Mouse (Mus musculus) macrophage (primary cell): Measurements from ENCODE around the gene Sap30bp. TPM values are rescaled to one million over a fixed set of nuclear protein-coding genes. Genes with fewer than 3 reads are reported as not detected.

Experiments used
- H3K27ac ChIP-seq: fragments of 350-480 bp; formaldehyde crosslinking; 2 replicates; pipeline ENCODE4 v1.9.0; 2021
- H3K36me3 ChIP-seq: fragments of 350-480 bp; formaldehyde crosslinking; 2 replicates; pipeline ENCODE4 v1.9.0; 2021; ENCODE audit errors: inconsistent target
- H3K4me3 ChIP-seq: fragments of 350-480 bp; formaldehyde crosslinking; 2 replicates; pipeline ENCODE4 v1.9.0; 2021; ENCODE audit errors: inconsistent target
- H3K79me2 ChIP-seq: fragments of 350-480 bp; formaldehyde crosslinking; 2 replicates; pipeline ENCODE4 v1.9.0; 2021; ENCODE audit errors: inconsistent target
- WGBS: methylation state at CpG from one replicate; pipeline ENCODE4 v1.1.7; 2026; ENCODE audit warnings: inconsistent platforms; ENCODE audit not compliant: missing documents; 5-methylcytosine and 5-hydroxymethylcytosine counted together
- polyA plus RNA-seq: library from polyadenylated mRNA; stranded (reverse); fragments of 250-400 nt; gene quantifications from 3 replicates; pipeline ENCODE4 v1.2.4, GENCODE M21; 2018; ENCODE audit warnings: inconsistent platforms

The Sap30bp gene
- polyA plus RNA-seq, 1 experiment from 2014 or later = 51.8 TPM

- Histone ChIP-seq H3K36me3 (peaks cover 13% of the 10 kb centered on the region), H3K4me3 (no peak overlapping the region), H3K79me2 (no peaks in the 10 kb centered on the region), H3K27ac (no peak overlapping the region)
- WGBS = 48% methylated on average over 9 of the region's 9 CpGs
These were observed 31.5 kb upstream of the Sap30bp start for GRCm38 (mm10) chr11:115901338-115902161.

DNA sequence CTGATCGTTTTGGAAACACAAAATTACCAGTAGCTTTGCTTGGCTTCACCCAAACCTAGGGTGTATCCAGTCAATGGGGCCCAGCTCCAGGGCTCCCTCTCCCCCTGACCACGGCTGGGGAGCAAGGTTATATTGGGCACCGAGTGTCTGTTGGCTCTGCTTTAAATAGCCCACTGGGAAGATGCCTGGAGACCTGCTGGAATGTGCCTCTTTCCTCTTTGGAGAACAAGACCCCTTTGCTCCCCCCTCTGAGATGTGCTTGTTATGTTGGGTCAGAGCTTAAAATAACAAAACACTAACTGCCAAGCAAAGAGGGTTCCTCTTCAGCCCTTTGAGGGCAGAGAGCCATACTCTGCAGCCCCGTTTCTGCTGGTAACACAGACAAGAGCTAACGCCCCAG lies 30.9 kb upstream of the Sap30bp start:
- 47% methylated on average over 5 of the region's 5 CpGs for WGBS
- peak overlapping the region; percentile 19; the same call in 1 of the 2 replicates for H3K27ac ChIP-seq
- no peak overlapping the region for H3K4me3 ChIP-seq
- H3K36me3 ChIP-seq = peaks cover 6% of the 10 kb centered on the region; the same call in 1 of the 2 replicates
- no peaks in the 10 kb centered on the region for H3K79me2 ChIP-seq

DNA sequence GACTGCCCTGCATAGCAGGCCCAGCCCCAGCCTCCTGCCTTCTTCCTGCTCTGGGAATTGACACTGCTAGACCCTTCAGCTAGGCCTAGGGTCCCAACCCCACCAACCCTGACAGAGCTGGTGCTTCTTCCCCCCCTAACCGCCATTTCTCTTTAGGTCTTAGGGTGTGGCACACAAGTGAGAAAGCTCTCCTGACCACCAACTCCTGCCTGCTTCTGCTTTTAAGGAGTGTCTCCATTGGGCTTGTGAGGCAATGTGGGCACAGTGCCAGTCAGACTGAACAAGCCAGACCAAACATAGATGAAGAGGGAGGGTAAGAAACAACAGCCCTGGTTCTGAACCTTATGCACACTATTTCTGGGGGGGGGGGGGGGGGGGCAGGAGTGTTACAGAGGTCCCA lies 30.3 kb upstream of the Sap30bp start:
- H3K36me3 ChIP-seq = no peaks in the 10 kb centered on the region
- WGBS = 0% methylated on average over 1 of the region's 1 CpGs
- H3K27ac ChIP-seq = peak overlapping the region; percentile 19; the same call in 1 of the 2 replicates
- no peaks in the 10 kb centered on the region for H3K79me2 ChIP-seq
- no peak overlapping the region for H3K4me3 ChIP-seq

DNA sequence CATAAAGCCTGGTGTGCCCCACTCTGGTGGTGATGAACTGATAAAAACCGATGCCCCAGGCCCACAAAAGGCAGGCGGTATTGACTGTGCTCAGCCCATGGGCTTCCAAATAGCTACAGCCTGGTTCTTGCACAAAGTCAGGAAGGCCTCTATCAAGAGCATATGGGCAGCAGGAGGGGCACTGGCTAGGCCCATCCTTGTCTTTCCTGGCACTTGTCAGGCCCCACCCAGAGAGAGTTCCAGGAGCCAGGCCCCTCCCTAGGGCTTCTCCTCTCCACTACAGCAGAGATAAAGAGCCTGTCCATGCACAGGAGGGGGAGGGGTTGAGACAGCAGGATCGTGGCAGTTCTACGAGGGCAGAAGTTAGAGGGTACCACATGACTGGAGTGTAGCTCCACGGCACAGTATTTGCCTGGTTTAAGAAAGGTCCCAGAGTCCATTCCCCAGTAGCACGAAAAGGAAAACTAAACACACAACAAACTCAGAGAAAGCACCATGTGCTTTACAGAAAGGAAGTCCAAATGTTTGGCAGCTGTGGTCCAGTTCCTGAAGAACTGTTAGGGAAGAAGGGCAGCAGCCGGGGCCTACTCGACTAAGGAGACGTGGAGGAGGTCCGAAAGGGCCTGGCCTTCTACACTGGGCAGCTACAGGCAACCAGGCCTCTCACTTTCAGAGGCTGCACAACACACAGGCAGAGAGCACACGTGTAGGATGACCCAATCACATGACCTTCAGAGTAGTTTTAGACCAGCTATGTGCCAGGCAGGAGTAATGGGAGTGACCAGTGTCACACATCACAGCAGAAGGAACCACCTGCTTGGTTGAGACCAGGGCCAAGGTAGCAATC lies 29.5 kb upstream of the Sap30bp start:
- H3K79me2 ChIP-seq = no peaks in the 10 kb centered on the region
- 0 out of 2 replicates have a peak overlapping the region, but pooled peaks have one; percentile 4 for H3K27ac ChIP-seq
- 33% methylated on average over 11 of the region's 11 CpGs for WGBS
- H3K36me3 ChIP-seq = no peaks in the 10 kb centered on the region
- no peak overlapping the region for H3K4me3 ChIP-seq

DNA sequence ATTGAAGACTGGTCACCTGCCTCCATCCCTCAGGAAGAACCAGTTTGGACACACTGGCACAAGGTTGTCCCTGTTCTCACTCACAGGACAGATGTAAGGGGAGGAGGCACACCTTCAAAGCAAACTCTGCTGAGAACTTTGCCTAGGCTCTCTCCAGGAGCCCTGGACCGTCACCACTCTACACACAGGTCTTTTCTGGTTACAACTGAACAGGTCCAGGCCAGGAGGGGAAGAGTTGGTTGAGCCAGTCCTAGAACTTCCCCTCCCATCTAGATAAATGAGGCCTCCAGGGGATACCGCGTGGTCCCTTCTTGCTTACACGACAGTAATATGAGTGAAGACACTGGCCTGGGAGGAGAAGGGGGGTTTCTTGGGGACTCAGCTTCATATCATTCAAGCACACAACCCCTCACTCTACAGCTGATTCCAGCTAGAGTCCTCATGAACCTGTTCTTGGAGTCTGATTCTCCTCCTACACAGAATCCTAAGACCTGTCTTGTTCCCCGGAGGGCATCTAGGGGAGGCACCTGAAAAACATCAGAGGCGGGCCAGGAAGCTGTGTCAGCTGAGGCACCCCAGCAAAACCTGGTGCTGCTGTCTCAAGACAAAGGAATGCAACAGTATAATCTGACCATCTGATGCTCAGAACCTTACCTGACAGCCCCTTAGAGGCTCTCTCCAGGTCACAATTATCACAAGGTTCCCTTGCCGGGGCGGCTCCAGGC lies 28.7 kb upstream of the Sap30bp start:
- H3K27ac ChIP-seq = no peak overlapping the region
- WGBS = 88% methylated on average over 8 of the region's 8 CpGs
- no peaks in the 10 kb centered on the region for H3K79me2 ChIP-seq
- H3K4me3 ChIP-seq = no peak overlapping the region
- no peaks in the 10 kb centered on the region for H3K36me3 ChIP-seq

DNA sequence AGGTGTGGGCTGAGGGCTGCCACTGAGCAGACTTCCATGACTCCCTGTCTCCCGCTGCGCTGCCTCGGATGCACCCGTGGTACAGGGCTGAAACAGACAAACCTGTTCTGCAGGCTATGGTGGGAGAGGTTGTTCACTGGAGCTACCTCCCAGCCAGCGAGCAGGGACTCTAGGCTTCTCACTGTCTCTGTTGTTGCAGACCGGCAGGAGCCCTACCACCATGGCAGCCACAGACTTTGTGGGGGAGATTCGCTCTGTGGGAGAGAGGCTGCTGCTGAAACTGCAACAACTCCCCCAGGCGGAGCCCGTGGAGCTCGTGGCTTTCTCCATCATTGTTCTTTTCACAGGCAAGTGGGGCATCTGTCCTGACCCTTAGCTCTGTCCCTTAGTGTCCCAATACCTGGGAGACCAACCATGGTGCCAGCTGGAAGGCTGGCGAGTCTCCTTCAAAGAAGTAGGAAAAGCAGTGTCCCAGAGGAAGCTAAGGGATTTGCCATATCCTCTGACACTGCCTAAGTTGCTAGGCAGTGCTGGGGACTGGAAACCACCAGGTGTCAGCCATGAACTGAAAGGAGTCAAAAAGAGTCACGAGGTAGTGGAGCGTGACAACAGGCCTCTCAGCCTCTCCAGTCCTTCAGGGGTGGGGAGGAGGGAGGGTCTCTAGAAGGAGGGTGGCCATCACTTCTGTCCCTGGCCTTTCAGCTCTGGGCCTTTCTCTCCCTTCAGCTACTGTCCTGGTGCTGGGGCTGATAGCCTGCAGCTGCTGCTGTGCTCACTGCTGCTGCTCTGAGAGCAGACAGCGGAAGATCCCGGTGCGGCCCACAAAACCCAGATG lies 27.9 kb upstream of the Sap30bp start:
- Histone ChIP-seq H3K36me3 (no peaks in the 10 kb centered on the region), H3K27ac (no peak overlapping the region), H3K4me3 (no peak overlapping the region), H3K79me2 (no peaks in the 10 kb centered on the region)
- WGBS = 93% methylated on average over 16 of the region's 16 CpGs

GRCm38 (mm10) chr11:115906116-115906515 lies 27.0 kb upstream of the Sap30bp start:
- H3K79me2 ChIP-seq = no peaks in the 10 kb centered on the region
- 94% methylated on average over 3 of the region's 3 CpGs for WGBS
- H3K27ac ChIP-seq = no peak overlapping the region

GRCm38 (mm10) chr11:115906521-115906920 lies 26.6 kb upstream of the Sap30bp start:
- Histone ChIP-seq H3K27ac (no peak overlapping the region), H3K36me3 (no peaks in the 10 kb centered on the region; the same call in 1 of the 2 replicates), H3K79me2 (no peaks in the 10 kb centered on the region), H3K4me3 (no peak overlapping the region)
- 97% methylated on average over 5 of the region's 5 CpGs for WGBS

More at GRCm38 (mm10) chr11:115906116-115906515, 27.0 kb upstream of the Sap30bp start:
- no peak overlapping the region for H3K4me3 ChIP-seq
- H3K36me3 ChIP-seq = no peaks in the 10 kb centered on the region

- no peaks in the 10 kb centered on the region for H3K79me2 ChIP-seq
- no peak overlapping the region for H3K27ac ChIP-seq
- no peak overlapping the region for H3K4me3 ChIP-seq
- 48% methylated on average over 5 of the region's 5 CpGs for WGBS
- H3K36me3 ChIP-seq = peaks cover 21% of the 10 kb centered on the region; the same call in 1 of the 2 replicates
These were observed 21.9 kb upstream of the Sap30bp start for GRCm38 (mm10) chr11:115911134-115911561.

GRCm38 (mm10) chr11:115911632-115912376 lies 21.3 kb upstream of the Sap30bp start, which contains the start of gene Smim6:
TSS of gene Smim6 (plus strand) at chr11:115912017.
- Histone ChIP-seq H3K4me3 (no peak within 1 kb of the TSS), H3K79me2 (no peaks in the 10 kb centered on the region), H3K27ac (no peak within 1 kb of the TSS), H3K36me3 (peaks cover 28% of the 10 kb centered on the region; the same call in 1 of the 2 replicates)
- 44% methylated on average over 11 of the region's 11 CpGs for WGBS

DNA sequence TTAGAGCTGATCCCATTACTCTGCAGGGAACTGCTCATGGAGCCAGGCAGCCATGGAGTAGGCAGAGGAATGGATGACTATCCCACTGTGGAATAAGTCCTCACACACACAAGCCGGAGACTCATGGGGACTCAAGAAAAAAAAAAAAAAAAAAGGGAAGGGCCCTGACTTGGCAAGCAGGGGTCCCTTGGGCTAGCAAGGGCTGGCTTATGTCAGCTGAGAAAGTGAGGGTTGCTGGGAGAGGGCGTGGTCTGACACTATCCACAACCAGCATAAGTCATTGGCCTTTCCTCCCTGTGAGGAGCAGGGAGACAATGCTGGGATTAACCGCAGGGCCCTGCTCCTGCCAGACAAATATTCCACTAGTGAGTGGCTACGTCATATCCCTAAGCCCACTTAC lies 16.5 kb upstream of the Sap30bp start:
- Histone ChIP-seq H3K36me3 (peaks cover 43% of the 10 kb centered on the region; the same call in 1 of the 2 replicates), H3K4me3 (no peak overlapping the region), H3K79me2 (no peaks in the 10 kb centered on the region), H3K27ac (no peak overlapping the region)
- 94% methylated on average over 3 of the region's 4 CpGs for WGBS

- H3K36me3 ChIP-seq = peaks cover 46% of the 10 kb centered on the region; the same call in 1 of the 2 replicates
These were observed 14.4 kb upstream of the Sap30bp start for GRCm38 (mm10) chr11:115918637-115919036.

DNA sequence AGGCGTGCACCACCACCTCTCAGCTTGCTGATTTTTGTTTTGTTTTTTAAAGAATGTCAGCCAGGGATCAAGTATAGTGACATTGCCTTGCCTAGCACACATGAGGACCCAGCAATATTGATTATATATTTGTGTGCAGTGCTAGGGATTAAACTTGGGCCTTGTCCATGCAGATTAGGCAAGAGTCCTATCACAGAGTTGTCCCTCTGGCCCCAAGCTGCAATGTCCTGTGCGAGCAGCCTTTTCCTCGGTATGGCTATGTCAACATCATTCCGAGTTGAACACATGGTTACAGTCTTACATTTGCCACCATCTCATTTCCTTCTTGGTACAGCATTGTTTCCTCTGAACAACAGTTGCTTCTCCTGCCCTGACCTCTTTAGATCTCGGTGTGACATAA lies 14.0 kb upstream of the Sap30bp start:
- 89% methylated on average over 5 of the region's 5 CpGs for WGBS
- H3K36me3 ChIP-seq = peaks cover 45% of the 10 kb centered on the region; the same call in 1 of the 2 replicates

More at GRCm38 (mm10) chr11:115918637-115919036, 14.4 kb upstream of the Sap30bp start:
- H3K27ac ChIP-seq = no peak overlapping the region
- WGBS = 98% methylated on average over 5 of the region's 5 CpGs
- H3K79me2 ChIP-seq = no peaks in the 10 kb centered on the region
- no peak overlapping the region for H3K4me3 ChIP-seq

More for the DNA sequence above, 14.0 kb upstream of the Sap30bp start:
- no peak overlapping the region for H3K27ac ChIP-seq
- H3K79me2 ChIP-seq = no peaks in the 10 kb centered on the region
- H3K4me3 ChIP-seq = no peak overlapping the region
